Mouse (Mus musculus) spleen, postnatal 36 days (tissue): ENCODE measurements at regions not wholly inside any gene's neighbourhood (a gene's known extent, or its start where the extent isn't known, plus 50 kb on each side); places are given as distances from the start of the nearest gene placed in this dataset.
"Not testable (repeated sequence)": the region's sequence is repeated elsewhere in the genome, so short reads cannot be mapped to it uniquely, and the experiment has no call there.

ENCODE experiments used
- DNase-seq, 2 experiments: peaks; one replicate each; pipeline ENCODE4 v3.0.0; 2022; ENCODE audit warnings: low spot score in 2 of 2, mixed read lengths in 1 of 2

DNA sequence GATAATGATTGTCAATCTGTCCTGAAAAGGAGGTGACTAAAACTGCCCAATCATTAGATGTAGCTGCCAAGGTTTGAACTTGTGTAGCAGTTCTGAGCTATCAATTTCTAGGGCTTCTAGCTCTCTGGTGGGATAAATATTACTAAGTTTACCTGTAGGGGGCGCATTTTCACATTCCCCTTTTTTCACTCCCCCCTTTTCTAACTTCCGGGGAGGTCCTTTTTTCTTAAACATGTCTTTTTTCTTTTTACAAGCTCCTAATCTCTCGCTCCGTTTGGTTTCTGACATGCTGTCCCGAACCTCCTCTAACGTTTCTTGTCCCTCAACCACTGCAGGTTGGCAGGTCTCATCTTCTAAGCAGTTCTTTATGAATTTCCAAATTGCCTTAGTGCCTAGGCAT, 2129.0 kb downstream of the Cntnap5b start:
- DNase-seq, result not testable (repeated sequence)

DNA sequence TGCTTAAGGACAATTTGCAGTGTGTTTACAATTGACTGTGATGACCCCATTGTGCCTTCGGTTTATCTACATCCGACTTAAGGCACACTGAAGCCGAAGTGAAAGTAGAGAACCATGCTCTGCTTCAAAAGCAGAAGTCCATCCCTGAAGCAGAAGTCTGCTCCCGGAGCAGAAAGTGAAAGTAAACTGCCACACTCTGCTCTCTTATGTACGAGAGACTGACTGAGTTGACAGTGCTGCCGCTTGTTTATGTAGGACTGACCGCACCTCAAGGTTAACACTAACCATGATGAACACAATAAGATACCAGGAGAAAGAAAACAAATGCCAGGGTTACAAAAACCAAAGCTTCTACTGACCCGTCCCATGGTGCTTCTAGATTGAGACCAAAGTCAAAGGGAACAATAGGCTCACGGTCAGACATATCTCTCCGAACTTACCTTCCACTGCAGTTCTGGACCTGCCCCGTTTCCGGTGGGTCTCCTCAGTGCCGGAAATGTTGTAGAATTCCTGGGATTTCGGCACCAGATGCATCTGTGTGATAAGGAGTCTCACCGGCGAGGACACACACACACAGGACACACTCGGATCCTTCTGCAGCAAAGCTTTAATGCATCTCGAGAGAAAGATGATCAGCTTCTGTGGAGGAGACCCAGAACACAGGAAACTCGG, 2129.7 kb downstream of the Cntnap5b start:
- DNase-seq, result peak; percentile 58 to 61

DNA sequence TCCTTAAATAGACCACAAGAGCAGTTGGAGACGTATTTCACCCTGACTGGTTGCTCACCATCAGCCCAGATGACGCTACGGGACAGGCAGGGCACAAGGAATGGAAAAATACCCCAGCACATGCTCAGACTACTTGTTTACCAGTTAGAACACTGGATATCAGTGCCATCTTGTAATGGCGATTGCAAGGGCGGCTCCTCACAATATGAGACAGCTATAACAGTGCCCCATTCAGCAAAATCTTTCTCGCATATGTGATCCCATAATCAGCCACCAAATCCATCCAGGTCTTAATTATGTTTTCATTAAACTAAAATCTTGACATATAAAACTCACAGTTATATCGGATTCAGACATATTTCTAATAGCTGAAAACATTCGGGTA, 2130.3 kb downstream of the Cntnap5b start:
- peak; percentile 8 to 23 for DNase-seq

DNA sequence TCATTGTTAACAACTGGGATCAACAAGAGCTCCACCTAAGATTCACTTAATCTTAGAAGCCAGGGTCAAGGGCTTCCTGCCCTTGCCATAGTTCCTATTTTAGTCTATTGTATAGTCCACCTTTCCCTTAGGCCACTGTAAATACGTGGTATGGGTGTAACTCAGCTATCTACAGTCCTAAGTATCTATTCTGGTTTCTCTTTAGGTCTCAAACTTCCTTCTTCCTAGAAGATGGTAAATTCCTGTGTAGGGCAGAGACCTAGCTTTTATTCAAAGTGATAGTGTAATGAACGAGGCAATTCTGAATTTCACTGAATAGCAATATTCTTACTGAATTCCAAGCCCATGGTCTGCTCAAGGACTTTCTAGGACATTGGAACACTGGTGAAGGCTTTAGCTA, 2144.4 kb downstream of the Cntnap5b start:
- DNase-seq, result not testable (repeated sequence)

DNA sequence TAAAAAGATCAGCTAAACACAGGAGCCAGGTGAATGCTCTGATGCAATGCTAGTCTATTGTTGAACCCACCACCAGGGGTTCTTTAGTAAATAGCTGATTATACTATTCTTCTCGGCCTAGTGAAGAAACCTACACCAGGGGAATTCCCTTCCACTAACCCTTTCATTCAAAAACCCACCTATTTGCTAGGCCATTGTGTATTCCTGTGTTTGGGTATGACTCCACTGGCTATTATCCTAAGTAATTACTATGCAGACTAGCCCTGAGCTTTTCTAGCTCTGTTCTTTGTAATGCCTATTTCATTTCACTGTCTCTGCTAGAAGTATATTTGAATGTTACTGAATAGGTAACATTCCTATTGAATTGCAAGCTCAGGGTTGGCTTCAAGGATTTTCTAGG, 2146.3 kb downstream of the Cntnap5b start:
- DNase-seq, result no peak

DNA sequence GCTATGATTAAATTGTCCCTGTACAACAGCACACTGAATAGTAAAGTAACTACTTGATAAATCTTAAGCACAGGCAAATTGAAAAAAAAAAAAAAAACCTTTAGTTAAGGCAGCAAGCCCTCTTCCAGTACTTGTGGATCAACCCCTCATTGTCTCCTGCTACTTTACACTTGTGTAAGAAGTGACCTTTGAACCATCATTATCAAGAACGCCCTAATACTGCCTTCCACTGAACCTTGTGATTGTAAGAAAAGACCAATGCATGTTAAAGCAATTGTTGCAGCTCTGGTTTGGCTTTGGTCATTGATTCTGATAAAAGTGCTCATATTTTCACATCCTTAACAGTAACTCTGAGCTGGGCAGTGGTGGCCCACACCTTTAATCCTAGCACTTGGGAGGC, 2168.5 kb downstream of the Cntnap5b start:
- no peak for DNase-seq
